Mouse (Mus musculus): Measurements from ENCODE around the gene Coq2. TPM values are rescaled to one million over a fixed set of nuclear protein-coding genes. Genes with fewer than 3 reads are reported as not detected.
A peak's percentile ranks its signal among the peaks of the same experiment; 100 is the strongest.

The Coq2 gene
- total and polyA plus RNA-seq, 2 experiments from 2014 or later: 61.6 to 97.5 TPM

GRCm38 (mm10) chr5:100663854-100664253 is 11.1 kb downstream of the Coq2 start:
- H3K4me1 ChIP-seq (ENCODE audit: insufficient read depth, low read length): no peaks in the 10 kb centered on the region
- TF ChIP-seq CTCF (IDR thresholded peaks at IDR 0.05; ENCODE audit: low read depth): peak; percentile 84
- 59% methylated on average over 5 of the region's 5 CpGs for WGBS
- H3K4me3 ChIP-seq (ENCODE audit: low read length): no peak overlapping the region
- ATAC-seq (0 out of 2 replicates have a peak, but pooled peaks have one; percentile 40), DNase-seq (ENCODE audit: low spot score) (peak; percentile 62)
- H3K27ac ChIP-seq: no peak overlapping the region
- no peak overlapping the region for H3K4me2 ChIP-seq (ENCODE audit: low read depth, low read length)
- H3K36me3 ChIP-seq (ENCODE audit: insufficient read depth, low read length): peaks cover 29% of the 10 kb centered on the region; the same call in 1 of the 2 replicates
- H3K9ac ChIP-seq (replicated peaks; ENCODE audit: low read length): no peak overlapping the region
- H3K9me3 ChIP-seq (ENCODE audit: low read length): no peaks in the 10 kb centered on the region
- H3K27me3 ChIP-seq (ENCODE audit: insufficient read depth, low read length): no peaks in the 10 kb centered on the region

DNA sequence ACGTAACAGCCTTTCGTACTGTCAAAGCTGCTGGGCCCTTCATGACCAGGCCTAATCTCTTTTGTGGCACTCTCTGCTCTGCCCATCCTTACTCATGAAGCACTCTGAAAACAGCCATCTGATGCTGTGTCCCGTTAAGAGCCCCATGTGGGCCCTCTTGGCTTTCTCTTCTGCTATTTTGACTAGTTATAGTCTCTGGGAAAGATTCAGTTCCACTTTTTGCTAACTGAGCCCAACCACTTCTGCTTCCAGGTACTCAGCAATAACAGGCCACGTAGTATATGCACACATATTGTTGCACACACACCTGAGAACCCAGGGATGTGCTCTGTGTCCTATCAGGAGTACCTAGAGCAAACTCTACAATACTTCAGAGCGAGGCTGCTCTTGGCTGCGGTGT is 11.9 kb downstream of the Coq2 start:
- H3K4me1 ChIP-seq (ENCODE audit: insufficient read depth, low read length): no peaks in the 10 kb centered on the region
- no peak overlapping the region for H3K27ac ChIP-seq
- H3K4me3 ChIP-seq (ENCODE audit: low read length): no peak overlapping the region
- H3K4me2 ChIP-seq (ENCODE audit: low read depth, low read length): no peak overlapping the region
- DNase-seq (ENCODE audit: low spot score) (no peak), ATAC-seq (no peak)
- TF ChIP-seq CTCF (IDR thresholded peaks at IDR 0.05; ENCODE audit: low read depth): no peak
- 87% methylated on average over 6 of the region's 6 CpGs for WGBS
- peaks cover 33% of the 10 kb centered on the region; the same call in 1 of the 2 replicates for H3K36me3 ChIP-seq (ENCODE audit: insufficient read depth, low read length)
- H3K27me3 ChIP-seq (ENCODE audit: insufficient read depth, low read length): no peaks in the 10 kb centered on the region
- H3K9me3 ChIP-seq (ENCODE audit: low read length): no peaks in the 10 kb centered on the region
- no peak overlapping the region for H3K9ac ChIP-seq (replicated peaks; ENCODE audit: low read length)

DNA sequence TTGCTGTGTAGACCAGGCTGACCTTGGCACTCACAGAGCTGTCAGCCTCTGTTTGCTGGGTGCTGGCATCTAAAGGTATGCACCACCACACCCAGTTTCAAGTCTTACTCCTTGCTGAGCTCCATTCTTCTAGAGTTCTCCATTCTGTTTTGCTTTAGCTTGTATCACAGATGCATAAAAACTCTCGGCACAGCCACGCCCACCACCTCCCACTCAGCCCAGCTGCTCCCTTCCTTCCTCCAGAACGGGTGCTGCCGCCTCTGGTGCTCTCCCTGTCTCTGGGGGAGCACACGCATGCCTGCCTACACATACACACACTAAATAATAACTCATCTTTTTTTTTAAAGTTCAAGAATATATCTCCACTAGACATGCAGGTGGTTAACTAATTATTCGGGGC is 16.5 kb downstream of the Coq2 start:
- ATAC-seq (no peak), DNase-seq (ENCODE audit: low spot score) (no peak)
- Histone ChIP-seq H3K36me3 (ENCODE audit: insufficient read depth, low read length) (peaks cover 58% of the 10 kb centered on the region; the same call in 1 of the 2 replicates), H3K4me2 (ENCODE audit: low read depth, low read length) (no peak overlapping the region), H3K4me1 (ENCODE audit: insufficient read depth, low read length) (no peaks in the 10 kb centered on the region), H3K9ac (replicated peaks; ENCODE audit: low read length) (no peak overlapping the region), H3K9me3 (ENCODE audit: low read length) (no peaks in the 10 kb centered on the region), H3K27me3 (ENCODE audit: insufficient read depth, low read length) (no peaks in the 10 kb centered on the region), H3K27ac (no peak overlapping the region), H3K4me3 (ENCODE audit: low read length) (no peak overlapping the region)
- no peak for TF ChIP-seq CTCF (IDR thresholded peaks at IDR 0.05; ENCODE audit: low read depth)
- WGBS: 89% methylated on average over 6 of the region's 6 CpGs

- DNase-seq (ENCODE audit: low spot score) (no peak), ATAC-seq (no peak)
- Histone ChIP-seq H3K27ac (no peak overlapping the region), H3K9ac (replicated peaks; ENCODE audit: low read length) (no peak overlapping the region), H3K4me1 (ENCODE audit: insufficient read depth, low read length) (no peaks in the 10 kb centered on the region), H3K27me3 (ENCODE audit: insufficient read depth, low read length) (no peaks in the 10 kb centered on the region), H3K4me2 (ENCODE audit: low read depth, low read length) (no peak overlapping the region), H3K36me3 (ENCODE audit: insufficient read depth, low read length) (peaks cover 56% of the 10 kb centered on the region; the same call in 1 of the 2 replicates), H3K9me3 (ENCODE audit: low read length) (no peaks in the 10 kb centered on the region), H3K4me3 (ENCODE audit: low read length) (no peak overlapping the region)
- WGBS: 75% methylated on average over 6 of the region's 6 CpGs
- TF ChIP-seq CTCF (IDR thresholded peaks at IDR 0.05; ENCODE audit: low read depth): no peak
These were observed 18.6 kb downstream of the Coq2 start for GRCm38 (mm10) chr5:100656352-100656751.

GRCm38 (mm10) chr5:100652327-100652726 is 22.6 kb downstream of the Coq2 start:
- Histone ChIP-seq H3K4me1 (ENCODE audit: insufficient read depth, low read length) (no peaks in the 10 kb centered on the region), H3K9me3 (ENCODE audit: low read length) (no peaks in the 10 kb centered on the region), H3K27me3 (ENCODE audit: insufficient read depth, low read length) (no peaks in the 10 kb centered on the region), H3K4me2 (ENCODE audit: low read depth, low read length) (no peak overlapping the region), H3K36me3 (ENCODE audit: insufficient read depth, low read length) (peaks cover 29% of the 10 kb centered on the region; the same call in 1 of the 2 replicates), H3K27ac (no peak overlapping the region), H3K9ac (replicated peaks; ENCODE audit: low read length) (no peak overlapping the region), H3K4me3 (ENCODE audit: low read length) (no peak overlapping the region)
- no peak for DNase-seq (ENCODE audit: low spot score)
- no peak for ATAC-seq
- TF ChIP-seq CTCF (IDR thresholded peaks at IDR 0.05; ENCODE audit: low read depth): no peak
- 91% methylated on average over 9 of the region's 9 CpGs for whole genome bisulfite sequencing

DNA sequence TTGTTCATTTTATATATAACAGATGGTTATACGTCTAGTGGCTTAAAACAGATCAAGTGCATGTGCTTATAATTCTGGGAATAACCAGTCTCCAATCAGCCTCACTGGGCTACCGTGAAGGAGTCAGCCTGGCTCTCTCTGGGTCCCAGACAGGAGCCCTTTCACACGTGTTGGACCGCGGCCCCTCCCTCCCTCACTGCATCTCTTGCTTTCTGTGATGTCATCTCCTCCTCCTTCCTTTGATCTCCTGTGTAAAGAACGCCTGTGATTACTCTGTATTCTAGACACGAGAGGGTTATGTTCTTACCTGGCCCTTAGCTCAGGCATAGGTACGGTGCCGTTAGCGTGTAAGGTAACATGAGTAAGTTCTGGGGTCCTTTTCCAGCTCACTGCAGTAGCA is 23.5 kb downstream of the Coq2 start:
- no peaks in the 10 kb centered on the region for H3K27me3 ChIP-seq (ENCODE audit: insufficient read depth, low read length)
- DNase-seq (ENCODE audit: low spot score): no peak
- WGBS: 83% methylated on average over 10 of the region's 10 CpGs
- no peaks in the 10 kb centered on the region for H3K9me3 ChIP-seq (ENCODE audit: low read length)
- no peak for TF ChIP-seq CTCF (IDR thresholded peaks at IDR 0.05; ENCODE audit: low read depth)
- no peak for ATAC-seq
- H3K4me3 ChIP-seq (ENCODE audit: low read length): no peak overlapping the region
- no peak overlapping the region for H3K4me2 ChIP-seq (ENCODE audit: low read depth, low read length)
- peaks cover 24% of the 10 kb centered on the region; the same call in 1 of the 2 replicates for H3K36me3 ChIP-seq (ENCODE audit: insufficient read depth, low read length)
- no peaks in the 10 kb centered on the region for H3K4me1 ChIP-seq (ENCODE audit: insufficient read depth, low read length)
- no peak overlapping the region for H3K9ac ChIP-seq (replicated peaks; ENCODE audit: low read length)
- H3K27ac ChIP-seq: no peak overlapping the region

DNA sequence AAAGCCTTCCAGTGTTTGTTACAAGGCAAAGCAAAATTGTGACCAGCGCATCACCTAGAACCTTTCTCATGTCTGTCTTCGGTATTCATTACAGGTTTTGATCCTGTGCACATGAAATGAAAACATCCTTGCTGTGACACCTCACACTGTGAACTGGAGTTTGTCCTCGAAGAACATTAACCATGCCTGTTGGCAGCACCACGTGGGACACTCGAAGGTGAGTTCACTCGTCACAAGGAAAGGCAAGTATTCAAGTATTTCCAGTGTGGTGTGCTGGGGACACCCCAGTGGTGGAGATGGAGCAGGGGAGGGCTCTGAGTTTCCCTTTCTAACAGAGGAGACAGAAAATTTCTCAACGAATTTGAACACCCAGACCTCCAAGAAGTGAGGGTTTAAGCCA is 24.0 kb downstream of the Coq2 start:
- no peak for TF ChIP-seq CTCF (IDR thresholded peaks at IDR 0.05; ENCODE audit: low read depth)
- Histone ChIP-seq H3K27ac (no peak overlapping the region), H3K9me3 (ENCODE audit: low read length) (no peaks in the 10 kb centered on the region), H3K4me3 (ENCODE audit: low read length) (no peak overlapping the region), H3K27me3 (ENCODE audit: insufficient read depth, low read length) (no peaks in the 10 kb centered on the region), H3K4me1 (ENCODE audit: insufficient read depth, low read length) (no peaks in the 10 kb centered on the region), H3K4me2 (ENCODE audit: low read depth, low read length) (no peak overlapping the region), H3K9ac (replicated peaks; ENCODE audit: low read length) (no peak overlapping the region), H3K36me3 (ENCODE audit: insufficient read depth, low read length) (peaks cover 19% of the 10 kb centered on the region; the same call in 1 of the 2 replicates)
- DNase-seq (ENCODE audit: low spot score) (no peak), ATAC-seq (no peak)
- 87% methylated on average over 7 of the region's 7 CpGs for WGBS
